Mouse (Mus musculus): ENCODE measurements around the gene Zeb2.

DNA sequence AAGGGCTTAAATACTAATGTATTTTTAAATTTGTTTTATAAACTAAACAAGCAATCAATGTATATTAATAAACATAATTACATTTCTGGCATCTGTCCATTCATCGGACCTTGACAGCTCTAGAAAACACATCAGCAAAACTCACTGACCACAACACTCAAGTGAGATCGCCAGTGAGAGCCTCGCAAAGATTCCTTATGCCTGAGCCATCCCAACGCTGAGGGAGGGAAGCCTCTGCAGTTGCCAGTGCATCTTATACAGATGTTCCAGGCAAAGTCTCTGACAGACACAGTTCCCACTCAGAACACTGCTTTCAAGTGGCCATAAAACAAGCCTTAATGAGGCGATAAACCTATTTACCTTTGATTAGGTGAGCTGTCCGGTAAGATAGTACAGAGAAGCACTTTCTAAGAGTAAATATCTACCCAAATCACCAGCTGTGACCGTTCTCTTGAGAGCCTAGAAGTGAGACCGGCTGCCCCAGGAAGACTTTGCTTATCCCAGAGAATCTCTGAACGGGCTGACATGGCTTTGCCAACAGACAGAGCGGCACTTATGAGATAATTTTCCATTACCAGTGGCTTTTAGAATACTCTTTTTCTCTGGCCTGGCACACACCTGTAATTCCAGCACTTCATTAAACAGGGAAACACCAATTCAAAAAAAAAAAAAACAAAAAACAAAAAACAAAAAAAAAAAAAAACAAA lies 60.2 kb downstream of the Zeb2 start:
- TF ChIP-seq CTCF (conservative IDR thresholded peaks at IDR 0.05; ENCODE audit: low read length) (no peak), POU5F1 (IDR thresholded peaks at IDR 0.05; ENCODE audit: borderline replicate concordance, low read length) (no peak)

Data from E14TG2a.4 (cell line).